Mouse (Mus musculus) urinary bladder, postnatal 4 days (tissue): ENCODE data around the gene Map9.
"Not testable (repeated sequence)": the region's sequence is repeated elsewhere in the genome, so short reads cannot be mapped to it uniquely, and the experiment has no call there.

Experiments used
- DNase-seq, 2 experiments: peaks; one replicate each; pipeline ENCODE4 v3.0.0; 2021 to 2022; ENCODE audit warnings: low spot score in 2 of 2

Map9 gene

DNA sequence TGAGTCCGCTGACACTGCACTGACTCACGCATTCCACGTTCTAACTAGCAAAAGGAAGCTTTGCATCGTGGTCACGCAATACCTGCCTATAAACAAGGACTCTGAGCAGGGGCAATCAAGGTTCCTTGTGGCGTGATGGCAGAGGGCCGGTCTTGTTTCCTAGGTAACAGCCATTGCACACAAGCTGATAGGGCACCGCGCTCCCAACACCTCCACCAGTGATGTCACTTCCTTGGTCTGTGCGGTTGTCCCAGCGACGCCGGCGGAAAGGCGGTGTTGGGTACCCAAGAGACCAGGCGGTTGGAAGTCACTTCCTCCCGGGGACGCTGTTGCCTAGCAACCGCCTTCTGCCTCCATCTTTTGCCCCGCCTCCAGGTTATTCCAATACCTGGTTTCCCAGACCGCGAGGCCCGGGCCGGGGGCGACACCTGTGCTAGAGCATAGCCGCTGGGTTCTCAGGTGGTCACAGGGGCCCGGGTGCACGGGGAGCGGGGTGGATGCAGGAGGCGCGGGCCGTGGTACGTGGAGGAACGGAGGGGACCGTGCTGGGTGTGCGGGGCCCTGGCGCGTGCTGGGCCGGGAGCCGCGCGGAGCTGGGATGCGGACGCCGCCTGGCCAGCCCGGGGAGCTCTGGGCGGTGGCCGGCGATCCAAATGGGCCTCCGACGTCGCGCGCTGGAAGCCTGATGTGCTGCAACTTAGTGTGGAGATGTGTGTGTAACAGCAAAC is at the start of gene Map9:
Map9 (plus strand) TSS at position 248 of the 728 bp plus-strand sequence.
- DNase-seq, result peak; percentile 92

DNA sequence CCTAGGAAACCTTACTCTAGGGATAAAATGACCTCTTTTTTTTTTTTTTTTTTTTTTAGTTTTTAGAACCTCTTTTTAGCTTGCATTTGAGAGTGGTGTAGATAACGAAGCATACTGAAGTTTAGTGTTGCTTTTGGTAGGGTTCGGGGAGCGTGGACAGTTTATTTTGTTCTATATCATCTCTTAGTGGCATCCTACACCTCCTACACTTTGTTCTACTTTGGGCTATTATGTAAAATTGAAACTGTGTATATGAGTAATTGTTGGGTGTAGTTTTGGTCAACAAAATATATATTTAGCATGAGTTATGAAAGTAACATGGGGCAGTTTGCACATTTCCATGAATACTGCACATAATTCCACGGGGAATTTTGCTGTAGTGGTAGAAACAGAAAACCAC is 42.1 kb upstream of the Map9 start:
- no peak for DNase-seq

DNA sequence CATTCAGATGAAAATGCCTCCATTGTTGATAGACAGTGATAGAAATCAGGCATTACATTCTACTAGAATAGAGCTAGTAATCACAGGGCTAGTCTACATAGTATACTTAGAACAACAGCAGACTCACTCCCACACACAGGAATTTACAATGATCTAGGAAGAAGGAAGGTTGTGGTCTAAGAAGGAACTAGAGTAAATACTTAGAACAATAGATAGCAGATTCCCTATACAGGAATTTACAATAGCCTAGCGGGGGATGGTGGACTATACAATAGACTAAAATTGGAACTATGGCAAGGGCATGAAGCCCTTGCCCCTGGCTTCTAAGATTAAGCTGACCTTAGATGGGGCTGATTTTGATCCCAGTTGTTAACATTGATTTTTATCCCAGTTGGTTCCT is 31.1 kb upstream of the Map9 start:
- DNase-seq, result not testable (repeated sequence)

DNA sequence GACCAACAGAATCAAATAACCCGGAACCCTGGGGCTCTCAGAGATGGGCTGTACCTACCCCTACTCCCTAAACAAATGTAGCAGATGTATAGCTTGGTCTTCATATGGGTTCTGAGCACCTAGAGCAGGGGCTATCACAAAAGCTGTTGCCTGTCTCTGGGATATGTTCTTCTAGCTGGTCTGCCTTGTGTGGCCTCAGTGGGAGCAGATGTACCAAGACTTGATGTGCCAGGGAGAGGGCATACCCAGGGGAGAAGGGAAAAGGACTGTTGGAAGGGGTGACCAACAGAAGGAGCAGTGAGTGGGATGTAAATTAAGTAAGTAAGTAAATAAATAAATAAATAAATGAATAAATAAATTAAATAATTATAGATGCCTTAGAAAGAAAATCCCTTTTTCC is 25.8 kb upstream of the Map9 start:
- DNase-seq, result no peak

DNA sequence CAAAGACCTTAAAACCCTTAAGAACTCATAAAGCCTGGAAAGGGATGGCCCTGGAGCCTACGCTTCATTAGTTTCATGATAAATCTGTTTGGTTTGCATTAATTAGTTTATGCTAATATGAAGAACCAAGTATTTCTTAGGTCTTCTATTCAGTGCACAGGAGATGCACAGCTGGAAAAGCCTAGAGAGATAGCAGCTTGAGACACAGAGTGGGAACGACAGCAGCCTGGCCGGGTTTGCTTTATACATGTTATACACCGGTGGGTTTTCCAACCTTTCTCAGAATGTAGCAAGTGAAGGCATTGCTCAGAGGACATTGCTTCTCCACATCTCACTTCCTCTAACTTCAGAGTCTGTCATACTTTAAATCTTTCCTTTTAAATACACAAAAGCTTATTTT is 25.3 kb upstream of the Map9 start:
- no peak for DNase-seq

DNA sequence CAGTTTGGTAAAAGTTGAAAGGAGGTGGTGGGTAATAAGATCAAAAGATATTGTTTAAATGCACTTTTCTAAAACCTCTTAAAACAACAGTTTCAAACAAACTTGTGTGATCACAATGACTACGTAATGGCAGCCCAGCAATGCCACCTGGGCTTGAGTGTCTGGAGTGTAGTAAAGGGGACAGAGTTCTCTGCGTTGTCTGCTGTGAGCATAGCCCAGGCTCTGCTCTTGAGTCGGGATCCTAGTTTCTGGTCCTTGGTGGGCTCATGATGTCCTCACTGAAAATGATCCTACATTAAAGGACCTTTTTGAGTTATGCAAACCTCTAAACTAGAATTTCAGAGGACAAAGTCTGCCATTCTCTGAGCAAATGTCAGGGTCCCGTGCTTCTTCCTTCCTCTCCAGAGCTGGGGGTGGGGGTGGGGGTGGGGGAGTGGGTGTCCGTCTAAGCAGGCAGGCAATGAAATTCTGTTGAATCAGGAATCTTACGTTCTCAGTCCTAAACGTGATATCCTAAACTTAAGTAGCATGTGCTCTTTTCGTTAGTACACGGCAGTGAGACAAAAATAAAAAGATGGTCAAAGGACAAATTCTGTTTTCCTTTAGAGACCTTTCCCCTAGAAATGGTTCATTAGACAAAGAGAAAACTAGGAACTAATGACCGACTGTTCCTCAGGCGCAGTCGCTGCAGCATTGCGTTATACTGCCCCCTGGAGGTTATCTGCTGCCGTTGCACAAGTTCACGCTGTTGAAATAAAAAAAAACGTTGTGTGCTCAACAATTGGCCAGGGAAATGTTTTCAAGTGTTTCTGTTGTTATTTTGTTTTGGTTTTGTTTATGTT is 24.5 kb upstream of the Map9 start:
- peak; percentile 35 to 65 for DNase-seq

DNA sequence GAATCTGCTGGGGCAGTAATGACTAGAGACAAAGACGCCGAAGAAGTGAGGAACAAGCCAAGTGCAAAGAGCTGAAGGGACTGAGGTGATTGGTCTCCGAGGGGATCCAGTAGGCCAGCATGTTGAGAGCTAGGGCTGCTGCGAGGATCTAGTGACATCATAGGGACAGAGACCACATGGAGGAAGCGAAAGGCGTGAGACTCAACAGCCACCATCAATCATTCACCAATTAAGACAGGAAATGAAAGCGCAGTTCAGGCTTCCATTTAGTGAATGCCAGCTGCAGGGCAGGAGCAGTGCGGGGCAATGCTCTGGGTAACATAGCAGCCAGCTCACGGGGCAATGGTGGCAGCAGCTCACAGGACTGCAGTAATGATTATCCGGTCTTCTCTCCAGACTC is 17.7 kb upstream of the Map9 start:
- no peak for DNase-seq

DNA sequence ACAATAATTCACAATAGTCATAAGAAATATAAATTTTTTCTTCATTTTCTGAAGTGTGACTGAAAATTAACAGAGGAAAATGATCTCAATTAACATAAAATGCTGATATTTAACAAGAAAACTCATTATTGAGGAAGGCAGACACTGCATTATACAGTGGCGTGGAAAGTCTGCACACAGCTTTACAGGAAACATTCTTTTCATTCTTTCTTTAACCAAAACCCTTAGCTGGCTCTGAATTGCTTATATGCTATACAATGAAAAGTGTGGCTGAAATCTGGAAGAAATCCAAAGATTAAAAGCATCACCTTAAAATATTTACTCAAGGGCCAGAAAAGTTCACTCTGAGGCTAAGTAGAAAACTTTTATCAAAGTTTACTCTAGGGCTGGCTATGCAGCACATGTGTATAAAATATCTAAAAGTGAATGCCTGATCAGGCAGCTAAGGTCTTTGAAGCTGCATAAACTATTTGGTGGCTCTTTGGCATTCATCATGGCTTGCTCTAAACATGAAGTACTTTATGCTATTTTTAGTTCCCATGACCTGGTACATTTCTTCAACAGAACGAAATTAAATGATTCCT is 9.5 kb upstream of the Map9 start:
- DNase-seq, result no peak

DNA sequence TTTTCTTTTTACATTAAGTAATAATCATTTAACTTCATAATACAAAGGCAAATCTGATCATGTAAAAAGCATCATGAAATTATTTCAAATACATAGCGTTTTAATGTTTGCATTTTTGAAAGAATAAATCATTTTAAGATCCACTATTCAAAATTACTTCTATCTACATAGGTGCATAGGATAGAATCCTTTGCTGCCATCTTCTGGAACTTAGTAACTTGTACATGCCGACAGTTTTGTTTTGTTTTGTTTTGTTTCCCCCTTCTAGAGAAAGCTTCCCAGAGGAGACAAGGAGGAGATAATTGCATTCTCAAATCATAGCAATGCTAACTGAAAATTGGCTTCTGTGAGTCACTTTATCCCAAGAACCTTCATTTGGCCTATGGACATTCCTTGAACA is 7.5 kb upstream of the Map9 start:
- no peak for DNase-seq

DNA sequence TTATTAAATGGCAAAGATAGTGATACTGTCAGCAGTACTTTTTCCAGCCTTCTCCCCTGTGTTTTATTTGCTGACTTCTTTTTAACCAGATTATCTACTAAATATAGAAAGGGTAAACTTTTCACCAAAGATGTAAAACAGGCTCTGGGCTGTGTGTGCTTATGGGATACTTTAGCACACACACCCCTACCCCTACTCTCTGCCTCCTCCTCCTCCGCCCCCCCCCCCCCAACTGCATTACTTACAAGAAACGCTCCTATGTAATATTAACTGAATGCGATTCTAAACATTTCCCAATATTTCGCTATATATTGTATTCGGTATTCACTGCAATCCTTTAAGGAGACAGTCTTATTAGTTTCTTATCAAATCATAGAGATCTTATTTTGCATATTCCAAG is 504 bp upstream of the Map9 start:
- no peak for DNase-seq

DNA sequence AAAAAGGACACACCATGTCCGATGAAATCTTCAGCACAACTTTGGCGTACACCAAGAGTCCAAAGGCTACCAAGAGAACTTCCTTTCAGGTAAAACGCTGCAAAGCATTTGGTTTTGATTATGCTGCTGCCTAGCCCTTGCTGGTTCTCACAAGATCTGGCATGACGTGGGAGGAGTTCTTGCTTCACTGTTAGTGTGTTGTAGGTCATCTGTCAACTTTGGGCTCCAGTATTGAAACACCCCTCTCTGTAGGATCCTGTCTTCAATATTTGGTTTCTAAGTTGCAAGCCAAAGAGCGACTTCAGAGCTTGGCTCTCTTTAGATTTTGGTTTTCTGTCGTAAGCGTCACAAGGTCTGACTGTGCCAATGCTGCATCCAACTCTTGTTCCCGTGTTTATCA is 1.2 kb downstream of the Map9 start:
- no peak for DNase-seq

DNA sequence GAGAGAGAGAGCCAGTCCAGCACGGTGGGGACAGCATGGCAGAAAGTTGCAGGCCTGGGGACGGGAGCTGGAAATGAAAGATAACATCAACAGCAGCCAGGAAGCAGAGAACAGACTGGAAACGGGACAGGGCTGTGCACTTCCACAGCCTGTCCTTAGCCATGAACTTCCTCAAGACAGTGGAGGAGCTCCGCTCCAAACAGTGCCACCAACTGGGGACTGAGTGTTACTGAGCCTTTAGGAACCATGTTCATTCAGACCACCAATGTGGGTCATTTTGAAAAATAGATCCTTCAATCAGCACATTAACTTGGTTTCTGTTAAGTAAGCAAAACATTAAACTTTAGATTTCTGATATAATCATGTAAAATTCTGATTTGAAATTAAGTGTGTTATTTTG is 4.6 kb downstream of the Map9 start:
- DNase-seq, result no peak

DNA sequence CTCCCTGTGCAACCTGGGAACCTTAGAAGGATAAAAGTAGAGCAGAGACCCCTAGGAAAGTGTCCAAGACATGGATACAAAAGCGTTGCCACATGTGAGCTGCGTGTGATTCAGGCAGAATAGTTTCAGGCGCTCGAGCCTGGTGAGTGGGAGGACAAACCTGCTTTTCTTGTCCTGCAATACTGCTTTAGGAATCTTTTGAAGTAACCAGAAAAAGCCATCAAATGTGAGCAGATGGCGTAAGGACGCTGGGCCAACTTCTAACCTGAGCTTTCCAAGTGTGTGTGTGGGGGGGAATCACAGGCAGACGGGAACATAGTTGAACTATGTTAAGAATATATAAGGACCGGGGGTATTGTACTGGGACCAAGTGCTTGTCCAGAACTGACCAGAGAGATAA is 6.7 kb downstream of the Map9 start:
- DNase-seq, result no peak

DNA sequence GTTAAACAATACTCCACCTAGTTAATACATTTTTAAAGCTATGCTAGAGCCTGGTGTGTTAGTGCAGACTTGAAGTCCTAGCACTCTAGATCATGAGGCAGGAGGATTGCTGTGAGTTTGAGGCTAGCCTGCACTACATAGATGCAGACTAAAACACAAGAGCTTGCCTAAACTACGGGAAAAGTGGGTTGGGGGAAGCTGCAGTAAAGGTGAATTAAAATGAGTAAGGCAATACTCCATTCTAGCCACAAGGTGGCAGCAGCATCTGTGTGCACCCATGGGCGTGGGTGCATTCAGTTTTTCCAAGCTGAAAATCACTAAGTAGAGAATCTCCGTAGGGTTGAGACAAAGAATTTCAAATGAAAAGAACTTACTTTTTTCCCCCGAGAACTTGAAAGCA is 7.1 kb downstream of the Map9 start:
- no peak for DNase-seq

DNA sequence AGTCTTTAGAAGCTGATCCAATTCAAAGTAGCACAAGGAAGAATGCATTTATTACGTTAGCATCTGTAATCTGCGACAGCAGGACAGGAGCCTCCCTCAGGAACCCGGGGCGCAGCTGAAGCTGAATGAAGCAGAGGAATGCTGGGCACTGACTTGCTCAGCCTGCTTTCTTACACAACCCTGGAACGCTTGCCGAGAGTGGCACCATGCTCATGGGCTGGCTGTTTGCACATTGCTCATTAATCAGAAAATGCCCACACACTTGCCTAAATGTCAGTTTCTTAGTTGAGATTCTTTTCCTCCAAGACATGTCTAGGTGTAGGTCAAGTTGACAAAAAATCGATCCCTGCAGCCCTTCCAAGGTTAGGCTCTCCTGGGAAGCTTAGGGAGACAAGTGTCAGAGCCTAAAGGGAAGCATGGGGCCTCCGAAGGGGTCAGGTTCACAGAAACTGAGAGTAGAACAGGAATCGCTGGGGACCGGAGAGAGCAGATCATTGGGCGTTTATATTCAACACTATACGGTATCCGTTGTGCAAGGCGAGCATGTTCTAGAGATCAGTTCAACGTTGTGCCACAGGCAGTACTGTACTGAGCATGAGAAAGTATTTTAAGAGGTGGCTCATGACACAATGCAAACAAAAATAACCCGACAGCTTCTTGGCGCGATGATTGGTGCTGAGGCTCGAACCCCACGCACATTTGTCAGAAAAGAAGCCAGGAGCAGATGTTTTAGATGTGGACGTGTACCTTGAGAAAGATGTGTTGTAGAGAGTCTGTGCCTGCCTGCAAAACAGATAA is 11.4 kb downstream of the Map9 start:
- DNase-seq, result no peak

DNA sequence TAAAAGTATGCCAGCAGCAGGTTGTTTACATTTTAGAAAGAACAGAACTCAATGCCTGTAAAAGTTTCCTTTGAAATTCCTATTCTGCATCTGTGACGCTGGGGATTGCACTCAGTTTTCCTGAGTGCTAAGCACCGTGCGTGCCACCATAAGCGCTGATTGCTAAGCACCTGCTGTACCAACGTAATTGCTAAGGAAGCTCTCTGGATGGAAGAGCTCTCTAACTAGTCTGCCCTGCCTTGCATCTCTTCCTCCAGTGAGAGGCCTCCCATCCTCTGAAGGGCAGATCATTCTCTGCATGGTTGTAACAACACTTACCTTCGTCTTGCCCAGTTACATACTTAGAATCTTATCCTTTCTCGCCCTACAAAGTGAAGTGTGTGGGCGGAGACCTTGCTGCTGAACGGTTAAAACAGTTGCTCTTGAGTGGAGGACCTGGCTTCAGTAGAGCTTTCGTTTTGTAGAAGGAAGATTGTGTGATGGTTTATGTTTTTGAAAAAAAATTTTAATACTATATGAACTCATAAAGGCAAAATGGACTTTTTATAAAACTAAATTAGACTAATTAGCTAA is 12.7 kb downstream of the Map9 start:
- DNase-seq, result no peak

DNA sequence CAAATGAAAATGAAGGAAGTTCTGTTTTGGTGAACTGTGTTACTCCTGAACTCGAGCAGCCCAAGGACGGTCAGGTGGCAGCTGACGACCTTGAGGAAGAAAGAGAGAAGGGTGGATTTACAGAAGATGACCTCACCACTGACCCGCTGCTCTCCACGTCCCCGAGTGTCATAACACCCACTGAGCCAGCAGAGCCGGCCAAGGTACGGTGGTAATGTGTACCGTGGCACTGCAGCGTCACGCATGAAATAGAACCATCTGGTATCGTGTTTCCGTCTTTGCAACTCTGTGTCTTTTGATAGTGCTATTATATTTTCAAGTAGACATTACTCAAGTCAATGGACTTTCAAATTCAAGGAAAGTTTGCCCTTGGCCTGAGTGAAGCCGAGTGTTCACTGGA is 19.1 kb downstream of the Map9 start:
- DNase-seq, result no peak

DNA sequence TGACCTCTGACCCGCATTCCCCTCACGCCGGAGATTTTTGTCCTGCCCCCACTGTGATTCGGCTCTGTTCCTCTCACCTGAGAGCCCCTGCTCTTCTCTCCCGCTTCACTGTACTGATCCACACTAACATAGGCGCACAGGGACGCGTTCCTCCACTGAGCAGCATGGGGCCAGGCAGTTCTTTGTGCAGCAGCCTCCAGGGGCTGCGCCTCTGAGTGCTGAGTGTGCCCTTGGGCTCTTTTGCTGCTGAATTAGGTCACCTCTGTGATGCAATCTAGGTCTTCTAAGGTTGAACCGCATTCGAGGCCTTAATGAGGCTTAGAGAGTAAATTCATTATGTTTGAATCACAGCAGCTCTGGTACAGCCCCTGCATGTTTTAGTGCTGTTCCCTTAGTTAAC is 24.5 kb downstream of the Map9 start:
- no peak for DNase-seq

DNA sequence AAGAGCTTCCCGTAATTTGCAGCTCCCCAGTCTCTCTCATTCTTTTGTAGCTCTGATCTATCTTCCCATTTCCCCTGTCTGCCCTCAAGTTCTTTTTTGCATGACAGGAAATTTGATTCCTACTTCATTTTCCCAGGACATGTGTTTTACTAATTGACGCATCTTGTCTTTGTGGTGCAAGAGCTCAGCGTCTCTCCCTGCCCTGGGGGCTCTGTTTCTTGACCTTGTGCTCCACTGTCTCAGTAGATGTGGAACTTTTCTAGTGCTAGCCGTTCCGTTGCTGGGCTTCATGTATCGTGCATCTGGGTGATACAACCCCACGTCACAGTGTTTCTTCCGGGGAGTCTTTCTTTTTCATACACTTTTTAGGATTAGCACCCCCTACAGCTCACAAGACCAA is 27.2 kb downstream of the Map9 start:
- no peak for DNase-seq

DNA sequence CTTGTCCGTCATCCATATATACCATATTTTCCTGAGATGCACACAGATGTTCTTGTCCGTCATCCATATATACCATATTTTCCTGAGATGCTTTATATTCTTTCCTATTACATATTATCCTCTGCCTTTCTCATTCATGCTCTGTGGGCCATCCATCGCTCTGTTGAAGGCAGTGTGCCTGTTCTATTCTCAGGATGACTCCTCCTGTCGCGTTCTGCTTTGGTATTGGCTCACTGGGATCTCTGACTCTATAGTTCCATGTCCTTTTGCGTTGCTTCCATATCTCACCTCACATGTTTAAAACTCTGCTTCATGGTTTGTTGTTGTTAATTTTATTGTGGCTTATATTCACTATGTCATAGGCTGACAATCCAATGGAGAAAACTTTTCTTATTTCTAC is 48.0 kb downstream of the Map9 start:
- no peak for DNase-seq

DNA sequence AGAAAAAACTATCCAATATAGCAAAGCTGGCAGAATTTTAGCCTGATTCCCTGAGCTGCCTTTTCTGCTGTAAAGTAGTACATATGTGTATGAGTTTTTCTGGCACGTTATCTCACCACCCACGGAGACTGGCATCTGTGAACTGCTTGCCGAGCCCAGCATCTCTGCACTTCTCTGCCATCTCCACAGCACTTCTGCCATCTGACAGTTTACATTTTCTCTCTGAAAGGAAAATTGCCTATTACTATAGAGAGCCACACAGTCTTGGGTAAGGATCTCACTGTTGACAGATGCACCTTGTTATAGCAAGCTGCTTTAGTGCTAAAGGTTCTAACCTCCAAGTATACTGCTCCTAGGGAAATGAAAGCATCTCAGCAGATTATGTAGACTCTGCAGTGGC is 48.5 kb downstream of the Map9 start:
- no peak for DNase-seq

DNA sequence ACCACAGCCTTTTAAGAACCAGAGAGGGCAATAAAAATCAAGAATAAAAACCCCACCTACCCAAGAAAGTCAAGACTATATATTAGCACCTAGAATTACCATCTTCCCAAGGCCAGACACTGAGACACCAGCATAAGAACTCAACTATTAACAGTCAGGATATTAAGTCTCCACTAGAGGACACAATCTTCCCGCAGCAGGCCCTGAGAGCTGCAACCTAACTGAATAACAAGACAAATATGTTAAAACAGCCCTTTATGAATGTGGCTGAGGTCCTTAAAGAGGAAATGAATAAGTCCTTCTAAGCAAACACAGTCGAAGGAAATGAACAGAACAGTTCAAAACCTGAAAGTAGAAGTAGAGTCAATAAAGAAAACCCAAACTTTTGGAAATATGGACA is 49.6 kb downstream of the Map9 start:
- DNase-seq, result no peak
